Mouse (Mus musculus) layer of hippocampus, postnatal 25 days (tissue): Measurements from ENCODE around the gene AC161166.1. TPM values are rescaled to one million over a fixed set of nuclear protein-coding genes. Genes with fewer than 3 reads are reported as not detected.

Experiments
- DNase-seq, 2 experiments: peaks; one replicate each; pipeline ENCODE4 v3.0.0; 2022; ENCODE audit warnings: mixed read lengths in 2 of 2, low spot score in 1 of 2; ENCODE audit errors: extremely low spot score in 1 of 2
- total RNA-seq, 2 experiments: library from RNA; stranded (reverse); gene quantifications; 2 replicates each; pipeline ENCODE4 v1.2.3; 2021

The AC161166.1 gene
- not detected for total RNA-seq

DNA sequence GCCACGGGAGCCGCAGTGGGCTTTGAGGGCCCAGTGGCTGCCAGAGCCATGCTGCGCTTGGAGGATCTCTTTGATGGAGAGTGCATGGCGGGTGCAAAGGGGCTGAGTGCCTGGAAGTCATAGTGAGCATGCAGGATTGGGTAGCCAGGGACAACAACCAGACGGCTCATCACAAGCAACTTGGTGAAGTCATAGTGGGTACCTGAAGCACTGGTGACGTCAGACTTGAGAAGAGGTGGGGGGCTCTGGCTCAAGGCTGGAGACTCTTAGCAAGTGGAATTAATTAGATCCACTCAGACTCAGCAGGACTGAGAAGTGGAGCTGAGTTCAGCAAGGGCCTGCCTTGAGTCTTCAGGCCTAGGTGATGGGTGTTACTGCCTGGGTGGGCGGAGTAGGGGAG lies at the start of gene AC161166.1:
Gene AC161166.1 (minus strand): TSS at position 101 of the 400 bp plus-strand sequence.
- DNase-seq: no peak

DNA sequence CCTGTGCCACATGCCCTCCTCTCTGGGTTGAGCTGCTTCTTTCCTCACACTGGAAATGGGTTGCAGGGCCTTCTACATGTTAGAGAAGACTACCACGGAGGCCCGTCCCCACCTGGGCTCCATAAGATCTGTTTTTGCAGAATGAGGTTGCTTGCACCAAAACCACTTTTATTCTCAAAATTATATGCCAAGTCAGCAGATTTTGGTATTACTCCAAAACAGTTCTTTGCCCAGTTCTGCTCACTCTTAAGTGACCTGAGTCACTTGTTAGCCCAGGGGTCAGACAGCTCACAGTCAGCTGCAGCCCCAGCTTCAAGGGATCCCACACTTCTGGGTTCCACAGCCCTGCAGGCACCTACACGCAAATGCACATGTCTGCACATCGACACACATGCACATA lies 49.2 kb upstream of the AC161166.1 start:
- DNase-seq: no peak

DNA sequence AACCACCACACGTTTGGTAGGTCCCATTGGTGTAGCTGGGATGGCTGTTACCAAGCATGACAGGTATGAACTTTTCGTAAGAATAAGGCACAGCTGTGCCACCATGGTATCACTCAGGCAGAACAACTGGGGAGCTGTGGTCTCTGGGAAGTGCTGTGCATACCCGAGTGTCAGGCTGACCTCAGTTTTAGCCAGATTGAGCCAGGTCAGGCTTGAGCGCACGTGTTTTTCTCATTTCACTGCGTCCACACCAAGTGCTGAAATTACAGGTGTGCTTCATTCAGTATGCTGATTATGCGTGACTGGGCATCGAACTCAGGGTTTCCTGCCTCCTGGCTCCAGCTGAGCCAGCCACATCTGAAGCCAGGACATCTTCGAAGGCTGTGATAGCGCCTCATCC lies 43.5 kb upstream of the AC161166.1 start:
- DNase-seq: no peak

DNA sequence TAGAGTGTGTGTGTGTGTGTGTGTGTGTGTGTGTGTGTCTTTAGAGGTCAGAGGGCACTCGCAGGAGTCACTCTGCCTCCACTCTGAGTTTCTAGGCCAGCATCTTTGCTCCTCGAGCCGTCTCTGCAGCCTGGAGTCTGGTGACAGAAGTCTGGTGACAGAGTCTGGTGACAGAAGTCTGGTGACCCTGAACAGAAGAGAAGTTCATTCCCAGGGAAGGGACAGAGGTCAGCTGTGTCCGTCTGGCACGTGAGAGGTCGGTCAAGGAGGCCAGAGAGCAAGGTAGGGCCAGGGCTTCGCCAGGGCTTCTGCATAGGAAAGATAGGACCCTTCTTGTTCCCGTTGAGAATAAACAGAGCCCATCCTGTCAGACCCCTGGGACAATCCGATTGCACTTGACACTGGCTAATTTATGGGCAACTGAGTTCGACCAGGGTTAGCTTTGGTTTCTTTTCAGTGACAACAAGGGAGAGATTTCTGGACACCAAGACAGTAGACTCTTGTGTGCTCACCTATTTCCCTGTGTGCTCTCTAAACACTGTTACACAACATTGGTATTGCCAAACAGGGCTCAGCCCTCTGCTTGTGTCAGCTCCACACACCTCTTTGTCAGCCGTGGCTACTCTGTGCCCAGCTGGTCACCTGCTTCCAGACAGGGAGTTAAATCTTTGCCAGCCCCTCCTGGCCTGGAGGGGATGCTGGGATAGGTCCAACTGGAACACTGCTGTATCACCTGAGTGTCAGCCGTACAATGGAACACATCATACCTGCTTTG lies 39.9 kb upstream of the AC161166.1 start:
- no peak for DNase-seq

DNA sequence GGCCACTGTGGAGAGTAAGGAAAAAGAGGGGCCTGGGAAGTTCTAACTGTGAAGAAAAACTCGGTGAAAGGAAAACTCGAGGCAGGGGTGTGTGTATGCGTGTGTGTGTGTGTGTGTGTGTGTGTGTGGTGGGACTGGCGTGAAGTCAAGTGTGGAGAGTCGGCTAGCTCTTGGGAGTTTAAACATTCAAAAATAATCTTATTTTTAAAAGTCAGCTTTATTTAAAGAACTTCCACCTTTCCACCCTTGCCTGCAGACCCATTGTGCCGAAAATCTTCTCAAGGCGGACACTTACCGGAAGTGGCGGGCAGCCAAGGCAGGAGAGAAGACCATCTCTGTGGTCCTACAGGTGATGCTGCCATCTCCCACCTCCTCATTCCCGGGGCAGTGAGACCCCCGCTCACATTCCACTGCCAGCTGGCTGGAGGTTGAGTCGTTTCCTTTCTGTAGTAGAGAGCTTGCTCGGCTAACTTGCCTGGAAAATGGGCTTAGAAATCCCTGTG lies 35.3 kb upstream of the AC161166.1 start:
- no peak for DNase-seq

DNA sequence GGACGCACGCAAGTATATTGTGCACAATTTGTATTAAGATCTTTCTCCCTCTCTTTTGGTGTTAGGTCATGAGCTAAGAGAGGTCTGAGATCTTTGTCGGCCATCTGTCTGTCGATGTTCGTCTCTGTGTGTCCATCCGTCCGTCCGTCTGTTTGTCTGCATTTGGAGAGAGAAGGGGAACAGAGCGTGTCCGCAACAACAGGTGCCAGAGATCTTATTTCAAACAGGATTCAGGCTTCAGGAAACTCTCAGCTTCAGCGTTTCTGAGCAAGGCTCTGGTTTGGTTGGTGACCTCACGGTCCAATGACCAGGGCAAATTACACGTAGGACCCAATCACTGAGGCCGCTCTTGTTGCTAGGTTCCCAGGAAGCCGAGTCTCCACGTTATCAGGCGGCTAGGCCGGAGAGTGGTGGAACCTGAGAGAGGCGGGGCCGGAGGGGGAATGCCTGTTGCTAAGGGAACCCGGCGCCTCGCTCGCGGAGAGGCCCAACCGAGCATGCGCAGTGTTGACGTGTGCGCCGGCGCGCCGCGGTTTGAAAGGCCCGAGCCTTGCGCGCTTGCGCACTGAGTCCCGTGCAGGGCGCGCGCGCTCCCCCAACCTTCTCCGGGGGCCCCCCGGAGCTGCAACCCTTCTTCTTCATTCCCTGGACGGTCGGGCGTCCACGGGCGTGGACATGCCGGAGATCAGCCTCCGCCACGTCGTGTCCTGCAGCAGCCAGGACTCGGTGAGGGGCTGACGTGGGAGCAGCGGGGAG lies 34.6 kb upstream of the AC161166.1 start:
- peak; percentile 95 to 96 for DNase-seq

DNA sequence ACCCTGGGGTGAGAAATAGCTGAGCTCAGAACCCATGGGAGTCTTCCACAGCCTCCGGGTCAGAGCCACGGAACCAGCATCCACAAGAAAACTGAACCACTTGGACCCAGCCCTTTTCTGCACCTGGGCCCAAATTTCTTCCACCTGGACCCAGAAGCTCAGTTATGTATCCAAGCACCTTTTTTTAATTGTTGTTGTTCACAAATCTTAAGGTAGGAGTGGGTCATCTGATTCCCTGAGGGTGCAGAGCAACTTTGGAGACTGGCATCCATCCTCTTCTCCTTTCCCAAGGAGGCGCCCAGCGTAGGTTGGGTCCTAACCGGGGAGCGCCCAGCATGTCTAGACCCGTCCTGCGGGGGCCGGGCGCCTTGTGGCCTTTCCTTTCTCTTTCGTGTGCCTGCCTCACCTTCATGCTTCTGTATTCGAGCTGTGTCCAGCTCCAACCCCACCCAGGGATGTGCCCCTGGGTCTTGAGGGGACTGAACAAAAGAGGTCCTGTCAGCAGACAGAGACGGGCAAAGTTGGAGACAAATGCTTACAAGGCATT lies 33.9 kb upstream of the AC161166.1 start, which contains the start of the genes Pinlyp and Xrcc1:
Gene Pinlyp (minus strand): TSS at position 51 of the 547 bp plus-strand sequence.
Gene Xrcc1 (plus strand): TSS at position 222 of the 547 bp plus-strand sequence.
- no peak for DNase-seq

DNA sequence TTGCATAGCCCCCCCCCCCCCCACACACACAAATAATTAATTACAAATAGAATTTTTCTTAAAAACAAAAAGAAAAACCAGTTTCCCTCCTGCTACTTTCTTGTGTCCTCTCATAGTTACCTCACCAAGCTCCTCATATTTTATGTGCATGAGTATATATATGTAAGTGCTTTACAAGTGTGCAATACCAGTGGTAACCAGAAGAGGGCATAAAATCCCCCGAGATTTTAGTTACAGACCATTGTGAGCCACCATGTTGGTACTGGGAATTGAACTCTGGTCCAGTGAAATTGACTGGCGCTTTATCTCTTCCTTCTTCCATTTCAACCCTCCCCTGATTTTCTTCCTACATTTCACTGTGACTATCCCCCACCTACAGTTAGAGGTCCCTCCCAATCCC lies 32.3 kb upstream of the AC161166.1 start:
- no peak for DNase-seq

DNA sequence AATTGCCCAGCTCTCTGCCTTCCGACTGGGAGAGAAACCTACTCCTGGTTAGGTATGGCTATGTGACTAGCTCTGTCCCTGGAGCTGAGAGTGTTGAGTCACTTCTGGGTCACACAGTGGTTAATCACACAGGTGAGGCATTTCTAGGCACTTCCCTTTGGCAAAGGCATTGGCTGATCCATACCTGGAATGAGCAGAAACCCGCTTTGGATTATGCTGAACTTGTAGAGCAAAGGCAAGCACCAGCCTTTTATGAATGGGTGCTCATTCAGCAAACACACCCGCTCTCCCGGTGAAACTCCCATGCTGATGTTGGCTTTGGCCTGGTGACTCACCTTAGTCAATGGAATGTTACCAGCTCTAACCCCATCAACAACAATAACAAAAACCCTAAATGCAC lies 27.4 kb upstream of the AC161166.1 start:
- no peak for DNase-seq

DNA sequence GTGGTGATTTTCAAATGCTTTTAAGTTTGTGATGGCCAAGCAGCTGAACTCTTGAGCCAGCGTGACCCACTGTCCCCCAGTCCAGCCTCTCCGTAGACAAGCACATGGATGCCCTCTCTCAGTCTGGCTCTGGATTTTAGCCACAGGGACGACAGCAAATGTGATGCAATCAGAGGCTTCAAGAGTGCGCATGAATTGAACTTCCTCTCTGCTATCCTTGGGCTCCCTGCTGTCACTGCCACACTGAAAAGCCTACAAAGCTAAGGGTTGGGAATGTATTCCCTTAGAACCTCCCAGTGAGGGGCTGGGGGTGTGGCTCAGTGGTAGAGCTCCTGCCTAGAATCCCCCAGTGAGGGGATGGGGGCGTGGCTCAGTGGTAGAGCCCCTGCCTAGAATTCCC lies 26.4 kb upstream of the AC161166.1 start:
- DNase-seq: no peak

DNA sequence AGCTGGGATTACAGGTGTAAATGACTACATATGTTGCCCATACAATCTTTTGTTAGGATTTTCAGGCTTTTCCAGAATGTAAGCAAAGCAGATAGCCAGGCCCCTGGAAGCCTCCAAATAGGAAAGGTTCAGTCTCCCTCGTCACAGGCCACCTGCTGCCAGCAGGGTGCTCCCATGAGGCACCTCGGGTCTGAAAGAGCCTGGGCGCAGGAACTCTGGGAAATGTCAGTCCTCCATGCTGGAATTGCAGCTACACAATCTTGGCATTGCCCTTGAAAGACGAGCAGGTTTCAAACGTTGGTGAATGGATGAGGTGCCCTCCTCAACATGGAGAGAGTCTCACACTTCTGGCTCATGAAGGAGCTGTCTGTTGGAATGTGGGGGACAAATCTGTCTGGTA lies 25.9 kb upstream of the AC161166.1 start:
- no peak for DNase-seq

DNA sequence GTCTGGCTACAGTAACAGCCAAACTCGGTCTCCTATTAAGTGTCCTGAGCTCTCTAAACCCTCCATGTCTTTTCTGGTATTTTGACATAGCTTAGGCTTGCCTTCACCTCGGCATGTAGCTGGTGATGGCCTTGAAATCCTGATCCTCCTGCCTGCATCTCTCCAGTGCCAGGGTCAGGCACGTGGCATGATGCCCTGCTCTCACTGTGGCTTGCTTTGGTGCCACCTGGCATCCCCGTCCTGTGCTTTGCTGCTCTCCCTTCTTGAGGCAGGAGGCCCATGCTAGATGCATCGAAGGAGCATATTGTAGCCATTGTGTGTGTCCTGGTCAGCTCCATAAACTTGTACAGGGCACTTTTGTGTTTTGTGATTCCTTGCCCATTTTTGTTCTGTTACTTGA lies 25.3 kb upstream of the AC161166.1 start:
- DNase-seq: no peak

DNA sequence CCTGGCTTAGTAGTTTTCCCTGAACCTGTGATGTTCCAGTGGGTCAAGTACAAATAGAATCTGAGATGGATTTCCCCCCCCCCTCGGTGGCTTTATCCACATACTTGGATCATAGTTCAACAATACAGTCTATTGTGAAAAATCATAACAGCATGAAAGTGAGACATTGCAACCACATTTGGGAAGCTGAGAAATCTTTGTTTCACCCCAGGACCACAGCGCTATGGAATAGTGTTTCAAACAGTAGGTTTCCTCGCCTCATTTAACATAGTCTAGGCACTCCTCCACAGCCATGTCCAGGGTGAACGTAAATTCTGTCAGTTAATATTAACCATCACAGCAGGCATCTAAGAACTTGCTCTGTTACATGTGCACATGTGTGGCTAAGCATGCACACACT lies 24.8 kb upstream of the AC161166.1 start:
- no peak for DNase-seq

DNA sequence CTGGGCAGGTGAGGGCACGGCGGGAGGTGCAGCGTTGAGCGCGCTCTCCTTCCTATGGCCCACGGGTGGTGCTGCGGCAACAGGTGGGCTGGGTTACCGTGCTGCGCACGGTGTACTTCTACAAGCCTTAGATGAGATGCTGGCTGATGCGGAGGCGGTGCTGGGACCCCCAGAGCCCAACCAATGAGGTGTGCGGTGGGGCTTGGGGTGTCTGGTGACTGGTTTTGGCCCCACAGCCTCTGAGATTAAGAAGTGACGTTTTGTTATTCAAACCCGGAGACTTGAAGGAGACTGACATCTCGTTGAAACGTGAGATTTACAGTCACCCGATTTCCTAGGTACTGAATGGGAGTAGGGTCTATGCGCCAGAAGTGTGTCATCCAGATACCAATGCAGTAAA lies 22.0 kb upstream of the AC161166.1 start:
- no peak for DNase-seq

DNA sequence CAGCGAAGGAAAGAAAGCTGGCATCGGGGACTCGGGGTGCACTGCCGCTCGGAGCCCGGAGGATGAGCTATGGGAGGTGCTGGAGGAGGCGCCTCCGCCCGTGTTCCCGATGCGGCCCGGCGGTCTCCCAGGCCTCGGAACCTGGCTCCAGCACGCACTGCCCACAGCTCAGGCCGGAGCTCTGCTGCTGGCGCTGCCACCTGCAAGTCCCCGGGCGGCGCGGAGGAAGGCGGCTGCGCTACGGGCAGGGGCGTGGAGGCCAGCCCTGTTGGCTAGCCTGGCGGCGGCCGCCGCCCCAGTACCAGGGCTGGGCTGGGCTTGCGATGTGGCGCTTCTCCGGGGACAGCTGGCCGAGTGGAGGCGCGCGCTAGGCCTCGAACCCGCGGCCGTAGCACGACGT lies 21.6 kb upstream of the AC161166.1 start:
- DNase-seq: no peak

DNA sequence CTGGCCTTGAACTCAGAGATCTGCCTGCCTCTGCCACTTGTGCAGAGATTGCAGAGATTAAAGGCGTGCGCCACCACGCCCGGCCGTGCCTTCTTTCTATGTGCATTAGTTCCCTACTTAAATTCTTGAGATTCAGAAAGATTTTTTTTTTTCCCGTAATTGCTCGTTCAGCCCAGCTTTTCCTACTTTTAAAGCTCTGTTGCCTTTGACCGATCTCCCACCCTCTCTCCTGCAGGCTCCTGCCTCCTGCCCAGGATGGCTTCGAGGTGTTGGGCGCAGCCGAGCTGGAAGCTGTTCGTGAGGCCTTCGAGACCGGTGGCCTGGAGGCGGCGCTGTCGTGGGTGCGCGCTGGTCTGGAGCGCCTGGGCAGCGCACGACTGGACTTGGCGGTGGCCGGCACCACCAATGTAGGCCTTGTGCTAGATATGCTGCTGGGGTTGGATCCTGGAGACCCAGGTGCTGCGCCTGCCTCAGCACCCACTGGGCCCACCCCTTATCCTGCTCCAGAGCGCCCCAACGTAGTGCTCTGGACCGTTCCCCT lies 20.8 kb upstream of the AC161166.1 start:
- DNase-seq: no peak

DNA sequence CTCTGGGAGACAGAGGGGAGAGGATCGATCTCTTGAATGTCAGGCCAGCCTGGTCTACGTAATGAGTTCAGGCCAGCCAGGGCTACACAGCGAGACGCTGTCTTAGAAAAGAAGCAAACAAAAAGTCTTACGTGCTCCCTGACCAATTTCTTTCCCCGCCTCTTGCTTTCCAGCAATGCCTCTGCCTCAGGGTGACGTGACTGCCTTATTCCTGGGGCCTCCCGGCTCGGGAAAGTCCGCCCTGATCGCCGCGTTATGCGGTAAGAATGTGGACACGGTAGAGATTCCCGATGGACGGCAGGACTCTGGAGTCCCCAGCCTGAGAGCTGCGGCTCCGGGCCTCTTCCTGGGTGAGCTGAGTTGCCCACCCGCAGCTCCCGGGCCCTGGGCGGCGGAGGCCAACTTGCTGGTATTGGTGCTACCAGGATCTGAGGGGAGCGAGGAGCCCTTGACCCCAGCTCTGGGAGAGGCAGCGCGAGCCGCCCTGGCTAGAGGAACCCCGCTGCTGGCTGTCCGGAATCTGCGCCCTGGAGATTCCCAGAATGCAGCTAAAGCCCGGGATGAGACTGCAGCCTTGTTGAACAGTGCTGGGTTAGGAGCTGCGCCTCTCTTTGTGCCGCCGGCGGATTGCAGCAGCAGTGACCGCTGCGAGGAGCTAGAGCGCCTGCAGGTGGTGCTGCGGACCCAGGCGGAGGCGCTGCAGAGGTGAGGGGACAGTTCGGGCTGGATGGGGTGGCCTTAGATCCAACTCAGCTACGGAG lies 19.1 kb upstream of the AC161166.1 start:
- peak; percentile 56 to 66 for DNase-seq

DNA sequence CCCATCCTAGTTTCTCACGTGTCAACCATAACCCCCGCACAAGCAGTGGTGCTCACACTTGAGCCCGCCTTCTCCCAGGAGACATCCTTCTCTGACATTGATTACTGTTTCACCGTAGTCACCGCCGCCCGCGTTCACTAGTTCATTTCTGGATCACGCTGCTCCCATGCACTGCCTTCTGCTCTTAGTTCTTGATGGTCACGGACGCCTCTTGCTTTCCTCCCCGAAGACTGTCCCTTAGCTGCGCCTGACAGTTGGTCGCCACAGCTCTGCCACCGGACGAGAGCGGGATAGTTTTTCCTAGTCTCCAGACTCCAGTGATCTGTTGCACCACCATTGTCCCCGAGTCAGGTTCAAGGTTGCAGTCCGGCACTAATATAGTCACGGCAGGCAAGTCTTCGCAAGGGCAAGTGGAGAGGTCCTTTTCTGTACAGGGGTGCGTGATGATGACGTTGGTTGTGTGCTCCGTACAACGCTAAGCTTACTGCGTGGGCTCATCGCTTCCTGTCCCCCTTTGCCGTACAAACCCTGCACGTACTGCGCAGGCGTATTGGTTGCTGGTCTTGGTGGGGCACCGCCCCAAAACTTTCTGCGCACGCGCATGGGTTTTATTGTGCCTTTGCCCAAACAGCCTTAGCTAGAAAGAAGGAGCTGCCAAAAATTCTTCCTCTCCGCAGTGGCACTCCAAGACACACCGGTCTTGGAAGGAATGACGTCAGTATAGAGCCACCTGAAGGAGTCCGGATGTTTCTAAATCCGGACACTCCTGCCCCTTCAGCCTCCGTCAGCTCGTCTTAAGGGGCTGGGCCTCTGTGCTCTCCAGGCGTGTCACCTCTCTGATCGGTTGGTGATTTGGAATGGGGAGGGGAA lies 18.0 kb upstream of the AC161166.1 start, which contains the start of gene Irgq:
Gene Irgq (plus strand): TSS at position 628 of the 870 bp plus-strand sequence.
- peak; percentile 95 to 98 for DNase-seq

DNA sequence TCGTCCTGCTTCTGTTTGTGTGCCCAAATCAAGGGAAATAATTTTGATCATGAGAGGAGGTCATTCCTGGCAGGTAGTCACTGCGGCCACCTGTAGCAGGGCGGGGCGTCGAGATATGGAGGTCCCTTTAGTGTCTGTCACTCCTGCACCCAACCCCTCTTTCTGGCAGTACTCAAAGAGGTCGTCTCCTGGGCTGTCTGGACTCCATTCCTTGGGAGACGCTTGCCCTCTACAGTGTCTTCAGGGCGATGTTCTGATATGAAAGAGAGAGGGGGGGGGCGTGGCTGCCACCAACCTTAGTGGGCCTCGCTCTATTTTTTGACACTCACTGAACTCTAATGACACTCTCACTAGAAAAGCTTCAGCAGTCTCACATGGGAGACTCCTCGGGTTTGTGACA lies 17.3 kb upstream of the AC161166.1 start:
- no peak for DNase-seq
